Mouse (Mus musculus) cerebellum, adult 2 months (tissue): ENCODE data around the gene Bid.

Experiments used
- CTCF ChIP-seq: fragments of 200-500 bp; IDR thresholded peaks from 2 replicates; pipeline ENCODE4 v1.5.1; 2011; ENCODE audit warnings: low read depth, mild to moderate bottlenecking, control low read depth, low read length, moderate library complexity, borderline replicate concordance; ENCODE audit not compliant: insufficient read depth
- POLR2A ChIP-seq: fragments of 200-500 bp; IDR thresholded peaks from 2 replicates; pipeline ENCODE4 v1.6.1; 2011; ENCODE audit warnings: low read length, control low read depth, borderline replicate concordance; ENCODE audit not compliant: insufficient read depth

GRCm38 (mm10) chr6:120956259-120957161 is 39.9 kb upstream of the Bid start:
- TF ChIP-seq CTCF (no peak), POLR2A (no peak)
